Mouse (Mus musculus) limb, embryonic 12.5 days (tissue): ENCODE measurements at regions not wholly inside any gene's neighbourhood (a gene's known extent, or its start where the extent isn't known, plus 50 kb on each side); places are given as distances from the start of the nearest gene placed in this dataset.
"Not testable (repeated sequence)": the region's sequence is repeated elsewhere in the genome, so short reads cannot be mapped to it uniquely, and the experiment has no call there.

Experiments used
- ATAC-seq: fragments of 200-750 bp; cut with Nextera tagmentation; 2 replicates; pipeline ENCODE4 v1.8.0; 2017; ENCODE audit warnings: low read depth, moderate TSS enrichment; ENCODE audit not compliant: insufficient number of reproducible peaks, insufficient read depth, low FRiP score, low TSS enrichment
- H3K27ac ChIP-seq: fragments of 300-500 bp; sonication (generic); 2 replicates; pipeline ENCODE4 v1.5.1; 2016; ENCODE audit warnings: mild to moderate bottlenecking, moderate library complexity
- H3K27me3 ChIP-seq: fragments of 300-500 bp; sonication (generic); 2 replicates; pipeline ENCODE4 v1.6.1; 2016; ENCODE audit warnings: mild to moderate bottlenecking, moderate library complexity
- H3K36me3 ChIP-seq: fragments of 300-500 bp; sonication (generic); 2 replicates; pipeline ENCODE4 v1.6.1; 2016; ENCODE audit warnings: mild to moderate bottlenecking, moderate library complexity
- H3K4me1 ChIP-seq: fragments of 300-500 bp; sonication (generic); replicated peaks from 2 replicates; pipeline ENCODE4 v1.6.1; 2016
- H3K4me2 ChIP-seq: fragments of 300-500 bp; sonication (generic); 2 replicates; pipeline ENCODE4 v1.6.1; 2016; ENCODE audit warnings: mild to moderate bottlenecking, moderate library complexity
- H3K4me3 ChIP-seq: fragments of 300-500 bp; sonication (generic); replicated peaks from 2 replicates; pipeline ENCODE4 v1.5.1; 2016; ENCODE audit warnings: mild to moderate bottlenecking
- H3K9ac ChIP-seq: fragments of 300-500 bp; sonication (generic); replicated peaks from 2 replicates; pipeline ENCODE4 v1.6.1; 2016; ENCODE audit warnings: mild to moderate bottlenecking, moderate library complexity
- H3K9me3 ChIP-seq: fragments of 300-500 bp; sonication (generic); 2 replicates; pipeline ENCODE4 v1.6.1; 2016; ENCODE audit warnings: mild to moderate bottlenecking, moderate library complexity
- whole genome bisulfite sequencing: fragments of 180-500 bp; shearing (Covaris S2); methylation state at CpG from one replicate; pipeline ENCODE4 v1.1.7; 2016; 5-methylcytosine and 5-hydroxymethylcytosine counted together

DNA sequence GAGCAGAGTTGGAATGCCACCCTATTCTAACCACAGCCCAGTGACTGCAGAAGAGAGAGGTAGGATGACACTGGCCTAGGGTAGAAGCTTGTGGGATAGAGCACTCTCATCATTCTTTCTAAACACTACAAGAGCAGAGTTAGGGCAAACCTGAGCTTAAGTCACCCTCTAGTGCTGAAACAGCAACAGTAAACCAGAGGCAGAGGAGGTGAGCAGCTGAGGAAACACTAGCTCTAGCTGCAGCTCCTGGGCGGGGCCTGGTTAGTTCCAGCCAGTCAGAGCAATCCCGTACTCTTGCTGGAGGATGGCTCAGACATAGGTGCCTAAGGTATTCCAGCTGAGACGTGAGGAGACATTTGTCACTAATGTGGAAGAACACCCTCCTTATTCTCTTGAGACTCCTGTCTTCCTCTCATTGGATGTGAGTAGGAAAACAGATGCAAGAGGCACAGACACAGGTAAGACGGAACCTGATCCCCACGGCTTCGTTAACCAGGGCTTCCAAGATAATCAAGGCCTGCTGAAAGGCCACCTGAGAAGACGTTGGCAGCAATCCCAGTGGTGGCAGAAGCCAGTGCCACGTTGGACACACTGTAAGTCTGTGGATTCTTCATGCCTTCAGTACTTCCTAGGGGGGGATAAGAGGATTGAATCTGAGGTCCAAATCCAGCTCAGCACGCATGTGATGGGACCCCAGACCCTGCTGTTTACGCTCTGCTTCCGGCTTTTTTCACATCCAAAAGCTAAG, 101.3 kb downstream of the Rchy1 start:
- no peaks in the 10 kb centered on the region for H3K4me1 ChIP-seq
- no peaks in the 10 kb centered on the region for H3K36me3 ChIP-seq
- H3K27ac ChIP-seq, result no peak overlapping the region
- no peaks in the 10 kb centered on the region for H3K9me3 ChIP-seq
- no peak for ATAC-seq
- no peak overlapping the region for H3K9ac ChIP-seq
- no peaks in the 10 kb centered on the region for H3K27me3 ChIP-seq
- H3K4me2 ChIP-seq, result no peak overlapping the region
- 65% methylated on average over 11 of the region's 11 CpGs for WGBS
- no peak overlapping the region for H3K4me3 ChIP-seq

DNA sequence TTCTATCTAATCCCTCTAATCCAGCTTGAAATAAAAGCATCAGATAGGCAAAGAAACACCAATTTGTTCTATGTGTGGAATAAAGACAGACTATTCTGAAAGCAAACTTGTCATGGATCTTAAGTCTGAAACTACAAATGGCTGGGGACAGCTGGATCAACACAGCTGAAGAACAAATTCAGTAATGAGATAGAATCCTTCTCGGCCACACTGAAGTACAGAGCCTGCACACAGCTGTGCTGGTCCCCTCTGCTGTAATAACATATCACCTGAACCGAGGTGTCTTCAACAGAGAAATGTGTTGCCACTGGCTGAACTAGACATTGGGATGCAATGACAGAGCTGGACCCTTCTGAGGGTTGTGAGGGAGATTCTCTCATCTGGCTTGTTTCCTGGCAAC, 102.4 kb downstream of the Rchy1 start:
- Histone ChIP-seq H3K4me1 (no peaks in the 10 kb centered on the region), H3K9me3 (no peaks in the 10 kb centered on the region), H3K4me3 (no peak overlapping the region), H3K36me3 (no peaks in the 10 kb centered on the region), H3K4me2 (no peak overlapping the region), H3K27me3 (no peaks in the 10 kb centered on the region), H3K9ac (no peak overlapping the region), H3K27ac (no peak overlapping the region)
- WGBS, result 81% methylated on average over 2 of the region's 2 CpGs
- ATAC-seq, result no peak

DNA sequence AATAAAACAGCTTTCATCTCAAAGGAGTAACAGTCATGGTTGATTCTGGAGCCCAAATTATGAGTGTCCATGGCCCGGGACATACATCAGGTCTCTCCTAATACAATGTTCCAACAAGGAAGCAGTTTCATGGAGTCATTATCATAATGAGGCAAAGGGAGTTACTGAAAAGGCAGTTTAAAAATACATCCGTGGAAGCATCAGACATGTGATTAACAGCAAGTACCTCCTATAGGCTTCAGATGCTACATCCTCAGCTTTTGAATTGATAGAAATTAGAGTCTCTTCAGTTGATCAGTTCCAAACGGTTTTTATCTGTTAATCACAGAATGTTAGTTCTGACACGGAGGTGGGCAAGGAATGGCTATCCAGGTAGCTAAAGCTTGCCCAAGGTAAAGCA, 110.5 kb downstream of the Rchy1 start:
- no peak overlapping the region for H3K27ac ChIP-seq
- H3K9ac ChIP-seq, result no peak overlapping the region
- no peak overlapping the region for H3K4me2 ChIP-seq
- no peaks in the 10 kb centered on the region for H3K9me3 ChIP-seq
- peaks cover 7% of the 10 kb centered on the region; the same call in 1 of the 2 replicates for H3K4me1 ChIP-seq
- WGBS, result 79% methylated on average over 4 of the region's 4 CpGs
- no peaks in the 10 kb centered on the region for H3K36me3 ChIP-seq
- ATAC-seq, result no peak
- H3K4me3 ChIP-seq, result no peak overlapping the region
- H3K27me3 ChIP-seq, result no peaks in the 10 kb centered on the region

DNA sequence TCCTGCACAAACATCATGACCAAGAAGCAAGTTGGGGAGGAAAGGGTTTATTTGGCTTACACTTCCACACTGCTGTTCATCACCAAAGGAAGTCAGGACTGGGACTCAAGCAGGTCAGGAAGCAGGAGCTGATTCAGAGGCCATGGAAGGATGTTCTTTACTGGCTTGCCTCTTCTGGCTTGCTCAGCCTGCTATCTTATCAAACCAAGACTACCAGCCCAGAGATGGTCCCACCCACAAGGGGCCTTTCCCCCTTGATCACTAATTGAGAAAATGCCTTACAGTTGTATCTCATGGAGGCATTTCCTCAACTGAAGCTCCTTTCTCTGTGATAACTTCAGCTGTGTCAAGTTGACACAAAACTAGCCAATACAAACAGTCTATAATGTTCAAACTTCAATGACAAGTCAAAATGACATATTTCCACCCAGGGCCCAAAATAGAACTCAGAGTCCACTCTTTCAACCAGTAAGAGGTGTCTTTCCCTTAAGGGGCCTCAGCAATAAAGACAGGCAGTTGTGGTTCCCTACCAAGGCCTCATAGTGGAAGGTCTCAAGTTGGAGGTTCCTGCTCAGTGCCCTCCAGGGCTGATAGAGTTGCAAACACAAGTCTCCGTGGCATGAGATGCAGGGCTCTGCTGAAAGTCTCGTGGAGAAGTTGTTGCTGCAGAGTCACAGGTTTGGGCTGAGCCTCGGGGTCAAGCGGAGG, 111.9 kb downstream of the Rchy1 start:
- not testable (repeated sequence) for H3K4me3 ChIP-seq

DNA sequence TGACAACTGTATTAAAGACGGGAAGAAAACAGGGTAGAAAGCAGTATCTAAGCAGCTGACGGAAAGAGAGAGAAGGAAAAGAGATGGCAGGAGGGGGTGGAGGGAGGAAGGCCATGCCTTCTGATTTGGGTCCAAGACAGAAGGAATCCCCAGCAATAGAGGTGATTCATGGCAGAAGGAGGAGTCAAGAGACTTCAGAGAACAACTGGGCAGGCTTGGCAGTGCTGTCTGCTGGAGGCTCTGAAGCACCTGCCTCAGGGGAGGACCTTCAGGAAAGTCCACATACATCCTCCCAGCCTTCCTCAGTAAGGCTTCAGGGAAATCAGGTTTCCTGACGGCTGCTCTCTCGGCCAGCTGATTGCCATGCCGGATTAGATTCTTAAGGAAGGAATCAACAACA, 112.4 kb downstream of the Rchy1 start:
- H3K4me2 ChIP-seq, result no peak overlapping the region
- 85% methylated on average over 5 of the region's 5 CpGs for WGBS
- H3K36me3 ChIP-seq, result no peaks in the 10 kb centered on the region
- H3K9ac ChIP-seq, result no peak overlapping the region
- H3K4me3 ChIP-seq, result no peak overlapping the region
- peaks cover 7% of the 10 kb centered on the region; the same call in 1 of the 2 replicates for H3K4me1 ChIP-seq
- ATAC-seq, result no peak
- no peak overlapping the region for H3K27ac ChIP-seq
- H3K9me3 ChIP-seq, result no peaks in the 10 kb centered on the region
- 0 out of 2 replicates have a peak, but pooled peaks cover 3% of the 10 kb centered on the region for H3K27me3 ChIP-seq

More for the DNA sequence above, 111.9 kb downstream of the Rchy1 start:
- WGBS, result 81% methylated on average over 4 of the region's 4 CpGs
- not testable (repeated sequence) for H3K27ac ChIP-seq, H3K27me3 ChIP-seq, ATAC-seq, H3K4me1 ChIP-seq, H3K9me3 ChIP-seq, H3K36me3 ChIP-seq, H3K9ac ChIP-seq, H3K4me2 ChIP-seq

DNA sequence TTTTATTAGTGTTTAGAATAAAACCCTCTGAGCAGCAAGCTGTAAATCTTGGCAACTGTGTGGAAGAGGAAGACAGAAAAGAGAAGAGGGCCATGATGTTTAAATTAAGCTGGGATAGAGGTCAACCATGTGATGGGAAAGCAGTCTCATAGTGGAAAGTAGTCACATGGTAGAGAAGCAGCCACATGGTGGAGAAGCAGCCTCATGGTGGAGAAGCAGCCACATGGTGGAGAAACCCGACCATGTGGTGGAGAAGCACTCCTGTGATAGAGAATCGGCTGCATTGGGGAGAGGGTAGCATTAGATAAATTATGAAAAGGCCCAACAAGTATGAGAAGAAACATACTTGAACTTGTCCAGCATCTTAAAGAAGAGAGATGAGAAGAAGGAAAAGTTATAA, 113.3 kb downstream of the Rchy1 start:
- 85% methylated on average over 2 of the region's 2 CpGs for WGBS
- Histone ChIP-seq H3K36me3 (no peaks in the 10 kb centered on the region), H3K9ac (no peak overlapping the region), H3K9me3 (no peaks in the 10 kb centered on the region), H3K27ac (no peak overlapping the region), H3K4me3 (no peak overlapping the region), H3K27me3 (0 out of 2 replicates have a peak, but pooled peaks cover 3% of the 10 kb centered on the region), H3K4me2 (no peak overlapping the region), H3K4me1 (peaks cover 8% of the 10 kb centered on the region)
- ATAC-seq, result no peak

DNA sequence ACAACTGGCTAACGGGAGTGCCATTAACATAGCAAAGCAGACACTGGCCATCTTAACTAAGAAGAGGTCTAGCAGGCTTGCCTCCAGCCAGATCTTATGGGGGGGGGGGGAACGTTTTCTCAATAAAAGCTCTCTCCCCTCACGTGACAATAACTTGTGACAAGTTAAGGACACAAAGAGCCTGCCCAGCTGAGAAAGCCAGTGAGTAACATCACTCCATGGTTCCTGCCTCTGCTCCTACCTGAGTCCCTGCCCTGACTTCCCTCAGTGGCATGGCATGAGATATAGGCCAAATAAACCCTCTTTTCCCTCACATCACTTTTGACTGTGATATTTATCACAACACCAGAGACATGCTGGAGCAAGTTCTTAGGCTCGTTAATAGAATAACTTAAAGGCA, 113.8 kb downstream of the Rchy1 start:
- Histone ChIP-seq H3K9ac (no peak overlapping the region), H3K4me2 (no peak overlapping the region), H3K9me3 (no peaks in the 10 kb centered on the region), H3K36me3 (no peaks in the 10 kb centered on the region), H3K27ac (no peak overlapping the region), H3K27me3 (0 out of 2 replicates have a peak, but pooled peaks cover 3% of the 10 kb centered on the region), H3K4me3 (no peak overlapping the region), H3K4me1 (peaks cover 12% of the 10 kb centered on the region)
- 31% methylated on average over 4 of the region's 4 CpGs for WGBS
- no peak for ATAC-seq

DNA sequence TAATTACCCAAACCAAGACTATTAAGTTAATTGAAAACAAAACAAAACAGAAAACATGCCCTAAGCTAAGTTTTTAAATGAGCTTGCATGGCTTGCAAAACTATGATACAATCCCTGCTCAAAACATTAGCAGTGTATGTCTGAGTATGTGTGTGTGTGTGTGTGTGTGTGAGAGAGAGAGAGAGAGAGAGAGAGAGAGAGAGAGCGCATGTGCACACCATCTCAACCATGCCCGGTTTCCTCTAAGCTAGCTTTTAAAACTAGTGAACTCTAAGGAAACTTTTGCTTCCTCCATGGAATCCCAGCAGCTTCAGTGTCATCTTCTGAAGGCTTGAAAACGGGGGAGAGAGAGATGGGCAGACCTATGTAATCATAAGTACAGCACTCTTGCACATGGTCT, 114.3 kb downstream of the Rchy1 start:
- no peak overlapping the region for H3K4me2 ChIP-seq
- WGBS, result 72% methylated on average over 3 of the region's 3 CpGs
- no peak for ATAC-seq

DNA sequence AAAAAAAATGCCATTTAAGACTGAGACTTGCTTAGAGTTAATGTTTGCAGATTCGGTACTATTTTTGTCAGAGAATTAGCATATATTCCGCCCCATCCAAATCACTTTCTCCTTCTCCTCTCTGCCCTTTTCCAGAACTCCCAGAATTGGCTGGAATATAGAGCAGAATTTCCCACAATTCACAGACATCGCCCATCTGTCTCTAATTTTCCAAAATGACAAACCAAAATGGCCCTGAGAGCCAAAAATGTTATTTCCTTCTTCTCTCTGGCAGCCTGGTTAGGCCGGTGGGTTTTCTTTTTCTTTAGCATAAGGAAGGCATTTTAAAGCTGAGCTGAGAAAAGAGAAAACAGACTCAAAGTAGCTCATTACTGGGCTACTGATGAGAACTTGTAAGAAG, 119.8 kb downstream of the Rchy1 start:
- 68% methylated on average over 4 of the region's 4 CpGs for WGBS
- Histone ChIP-seq H3K9ac (no peak overlapping the region), H3K4me1 (peaks cover 25% of the 10 kb centered on the region), H3K4me2 (no peak overlapping the region), H3K27me3 (0 out of 2 replicates have a peak, but pooled peaks cover 3% of the 10 kb centered on the region), H3K27ac (peak overlapping the region; percentile 64; the same call in 1 of the 2 replicates), H3K36me3 (no peaks in the 10 kb centered on the region), H3K4me3 (no peak overlapping the region), H3K9me3 (no peaks in the 10 kb centered on the region)
- ATAC-seq, result no peak

More for the DNA sequence above, 114.3 kb downstream of the Rchy1 start:
- no peaks in the 10 kb centered on the region for H3K9me3 ChIP-seq
- no peak overlapping the region for H3K27ac ChIP-seq
- H3K9ac ChIP-seq, result no peak overlapping the region
- H3K4me1 ChIP-seq, result peaks cover 13% of the 10 kb centered on the region
- H3K36me3 ChIP-seq, result no peaks in the 10 kb centered on the region
- H3K27me3 ChIP-seq, result 0 out of 2 replicates have a peak, but pooled peaks cover 3% of the 10 kb centered on the region
- H3K4me3 ChIP-seq, result no peak overlapping the region

DNA sequence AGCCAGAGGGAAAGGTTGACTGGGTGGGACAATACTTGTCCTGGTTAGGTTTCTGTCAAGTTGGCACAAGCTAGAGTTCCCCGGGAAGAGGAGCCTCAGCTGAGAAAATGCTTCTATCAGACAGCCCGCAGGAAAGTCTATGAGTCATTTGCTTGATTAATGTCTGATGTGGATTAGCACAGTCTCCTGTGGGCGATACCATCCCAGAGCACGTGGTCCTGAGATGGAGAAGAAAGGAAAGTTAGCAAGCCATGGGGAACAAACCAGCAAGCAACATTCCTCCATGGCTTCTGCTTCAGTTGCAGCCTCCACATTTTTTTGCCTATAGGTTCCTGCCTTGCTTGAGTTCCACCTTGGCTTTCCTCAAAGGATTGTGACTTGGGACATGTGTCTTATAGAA, 121.8 kb downstream of the Rchy1 start:
- Histone ChIP-seq H3K9me3 (no peaks in the 10 kb centered on the region), H3K4me3 (no peak overlapping the region), H3K36me3 (no peaks in the 10 kb centered on the region), H3K27me3 (0 out of 2 replicates have a peak, but pooled peaks cover 2% of the 10 kb centered on the region), H3K4me1 (peaks cover 25% of the 10 kb centered on the region), H3K4me2 (no peak overlapping the region), H3K27ac (no peak overlapping the region), H3K9ac (no peak overlapping the region)
- no peak for ATAC-seq
- 78% methylated on average over 4 of the region's 4 CpGs for whole genome bisulfite sequencing

DNA sequence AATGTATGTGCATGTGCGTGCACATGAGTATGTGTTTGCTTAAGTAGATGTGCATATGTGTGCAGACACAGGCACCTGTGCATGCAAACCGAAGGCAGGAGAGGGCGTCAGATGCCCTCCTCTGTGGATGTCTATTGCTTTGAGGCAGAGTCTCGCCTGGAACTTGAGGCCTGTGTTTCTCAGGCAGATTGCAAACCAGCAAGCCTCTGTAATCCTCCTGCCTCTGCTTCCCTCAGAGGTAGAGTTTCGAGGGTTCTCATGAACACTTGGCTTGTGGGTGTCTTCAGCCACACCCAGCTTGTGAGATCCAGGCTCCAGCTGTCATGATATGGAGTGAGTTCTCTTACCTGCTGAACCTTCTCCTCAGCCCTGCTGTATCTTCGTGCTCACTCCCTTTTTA, 134.4 kb downstream of the Rchy1 start:
- H3K4me2 ChIP-seq, result no peak overlapping the region
- no peaks in the 10 kb centered on the region for H3K36me3 ChIP-seq
- no peaks in the 10 kb centered on the region for H3K9me3 ChIP-seq
- H3K27ac ChIP-seq, result no peak overlapping the region
- no peak overlapping the region for H3K9ac ChIP-seq
- no peak overlapping the region for H3K4me3 ChIP-seq
- 86% methylated on average over 6 of the region's 6 CpGs for WGBS
- no peak for ATAC-seq
- no peaks in the 10 kb centered on the region for H3K4me1 ChIP-seq
- no peaks in the 10 kb centered on the region for H3K27me3 ChIP-seq
